Mouse (Mus musculus): ENCODE data around the gene Vmn2r108.
"Not testable (repeated sequence)": the region's sequence is repeated elsewhere in the genome, so short reads cannot be mapped to it uniquely, and the experiment has no call there.

Gene Vmn2r108

DNA sequence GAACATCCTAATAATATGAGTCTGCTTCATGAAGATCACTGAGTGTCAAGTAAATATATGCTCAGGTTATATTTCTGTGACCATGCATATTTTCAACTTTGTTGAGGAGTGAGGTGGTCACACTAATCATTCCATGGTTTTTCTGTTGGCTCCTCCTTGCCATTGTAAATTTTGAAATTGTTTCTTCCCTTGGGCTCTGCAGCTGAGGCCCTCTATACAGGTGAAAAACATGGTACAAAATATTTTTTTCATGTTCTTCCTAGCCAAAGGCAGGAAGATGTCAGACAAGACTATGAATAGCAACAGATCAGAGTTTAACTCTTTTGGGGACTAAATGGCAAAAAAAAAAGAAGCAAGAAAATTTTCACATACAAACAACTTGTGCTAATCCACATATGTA, at the start of gene Vmn2r108:
Gene Vmn2r108 (minus strand): TSS at position 101 of the 400 bp plus-strand sequence.
- no peak for DNase-seq (ENCODE audit: low read depth, low spot score)

- DNase-seq (ENCODE audit: low read depth, low spot score) = not testable (repeated sequence)
Measured at GRCm38 (mm10) chr17:20508247-20508646, 27.1 kb upstream of the Vmn2r108 start.

- DNase-seq (ENCODE audit: low read depth, low spot score) = no peak
Measured at GRCm38 (mm10) chr17:20497858-20498257, 16.7 kb upstream of the Vmn2r108 start, which contains the start of gene Vmn1r225. Vmn1r225 (plus strand) TSS chr17:20498158.

DNA sequence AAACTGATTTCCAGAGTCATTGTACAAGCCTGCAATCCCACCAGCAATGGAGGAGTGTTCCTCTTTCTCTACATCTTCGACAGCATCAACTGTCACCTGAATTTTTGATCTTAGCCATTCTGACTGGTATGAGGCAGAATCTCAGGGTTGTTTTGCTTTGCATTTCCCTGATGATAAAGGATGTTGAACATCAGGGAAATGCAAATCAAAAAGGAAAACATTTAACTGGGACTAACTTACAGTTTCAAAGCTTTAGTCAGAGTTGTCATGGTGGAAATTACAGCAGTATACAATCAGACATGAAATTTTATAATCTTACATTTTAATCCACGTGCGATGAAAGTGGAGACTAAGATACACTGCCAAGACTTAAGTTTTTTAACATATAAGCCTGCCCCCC, 7.8 kb downstream of the Vmn2r108 start:
- no peak for DNase-seq (ENCODE audit: low read depth, low spot score)

- no peak for DNase-seq (ENCODE audit: low read depth, low spot score)
Measured at GRCm38 (mm10) chr17:20439263-20439662, 41.9 kb downstream of the Vmn2r108 start.

DNA sequence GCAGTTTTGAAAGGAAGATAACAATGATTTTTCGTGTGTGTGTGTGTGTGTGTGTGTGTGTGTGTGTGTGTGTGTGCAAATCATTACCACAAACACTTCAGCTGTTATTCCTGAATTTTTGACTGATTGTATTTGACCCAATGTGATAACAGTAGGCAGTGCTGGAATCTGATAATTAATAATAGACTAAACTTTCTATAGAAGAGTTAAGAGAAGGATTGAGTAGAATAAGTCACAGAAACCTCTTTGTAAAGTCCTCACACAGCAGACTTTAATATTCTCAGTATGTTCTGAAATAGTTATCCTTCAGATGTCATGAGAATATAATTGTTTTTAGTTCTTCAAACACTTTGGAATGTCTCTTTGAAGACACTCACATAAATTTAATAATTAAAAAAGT, 67.3 kb downstream of the Vmn2r108 start, which contains the start of gene Vmn1r224:
Gene Vmn1r224 (plus strand): TSS at position 301 of the 400 bp plus-strand sequence.
- DNase-seq (ENCODE audit: low read depth, low spot score) = no peak

Data from CD4-positive, CD25-positive, alpha-beta regulatory T cell, adult 2 months (primary cell).